Mouse (Mus musculus) midbrain, postnatal 0 days (tissue): Measurements from ENCODE around the gene Kifc3. TPM values are rescaled to one million over a fixed set of nuclear protein-coding genes. Genes with fewer than 3 reads are reported as not detected.
A peak's percentile ranks its signal among the peaks of the same experiment; 100 is the strongest.

Source experiments
- ATAC-seq: fragments of 200-750 bp; cut with Nextera tagmentation; 2 replicates; pipeline ENCODE4 v1.8.0; 2017; ENCODE audit warnings: moderate number of reproducible peaks, mild to moderate bottlenecking, moderate TSS enrichment, moderate library complexity; ENCODE audit not compliant: low FRiP score
- DNase-seq: peaks from one replicate; pipeline ENCODE4 v3.0.0-alpha.2; 2015; ENCODE audit warnings: low spot score
- H3K27ac ChIP-seq: fragments of 300-500 bp; sonication (generic); 2 replicates; pipeline ENCODE4 v1.5.1; 2014; ENCODE audit warnings: low read depth, mild to moderate bottlenecking, low read length, mixed read lengths
- H3K27me3 ChIP-seq: fragments of 300-500 bp; sonication (generic); 2 replicates; pipeline ENCODE4 v1.6.1; 2014; ENCODE audit warnings: low read length, control low read depth, mixed read lengths; ENCODE audit not compliant: insufficient read depth
- H3K36me3 ChIP-seq: fragments of 300-500 bp; sonication (generic); 2 replicates; pipeline ENCODE4 v1.6.1; 2014; ENCODE audit warnings: low read length, control low read depth, mixed read lengths; ENCODE audit not compliant: insufficient read depth
- H3K4me1 ChIP-seq: fragments of 300-500 bp; sonication (generic); 2 replicates; pipeline ENCODE4 v1.6.1; 2014; ENCODE audit warnings: mild to moderate bottlenecking, control low read depth, antibody characterized with exemption, low read length, mixed read lengths; ENCODE audit not compliant: insufficient read depth
- H3K4me2 ChIP-seq: fragments of 300-500 bp; sonication (generic); 2 replicates; pipeline ENCODE4 v1.6.1; 2014; ENCODE audit warnings: low read depth, mild to moderate bottlenecking, low read length, mixed read lengths; ENCODE audit not compliant: poor library complexity, severe bottlenecking
- H3K4me3 ChIP-seq: fragments of 300-500 bp; sonication (generic); 2 replicates; pipeline ENCODE4 v1.5.1; 2014; ENCODE audit warnings: low read depth, mild to moderate bottlenecking, low read length, moderate library complexity
- H3K9ac ChIP-seq: fragments of 300-500 bp; sonication (generic); replicated peaks from 2 replicates; pipeline ENCODE4 v1.6.1; 2014; ENCODE audit warnings: mild to moderate bottlenecking, low read length, moderate library complexity, mixed read lengths; ENCODE audit not compliant: poor library complexity, severe bottlenecking
- H3K9me3 ChIP-seq: fragments of 300-500 bp; sonication (generic); 2 replicates; pipeline ENCODE4 v1.6.1; 2016; ENCODE audit warnings: low read length, control low read depth
- CTCF ChIP-seq: IDR thresholded peaks from 2 replicates; pipeline ENCODE4 v1.5.1; 2016; ENCODE audit warnings: antibody characterized with exemption, mild to moderate bottlenecking
- WGBS: fragments of 180-500 bp; shearing (Covaris S2); extraction: QIAGEN DNeasy Blood & Tissue Kit; methylation state at CpG from one replicate; pipeline ENCODE4 v1.1.7; 2014; 5-methylcytosine and 5-hydroxymethylcytosine counted together
- polyA plus RNA-seq: library from polyadenylated mRNA; unstranded; fragments of >200 nt; fragmentation: Nextera tagmentation; extraction: Ambion mirVana; gene quantifications from 2 replicates; pipeline ENCODE4 v1.2.1, GENCODE M21; 2015
- total RNA-seq: library from RNA; depleted of rRNA; stranded (reverse); fragments of >200 nt; gene quantifications from 2 replicates; pipeline ENCODE4 v1.2.3, GENCODE M21; 2014

The Kifc3 gene
- total and polyA plus RNA-seq, 2 experiments from 2014 or later, result 38.9 to 57.0 TPM

- Histone ChIP-seq H3K27ac (no peak overlapping the region), H3K4me2 (no peak overlapping the region), H3K4me3 (no peak overlapping the region), H3K9ac (no peak overlapping the region), H3K4me1 (peaks cover 9% of the 10 kb centered on the region; the same call in 1 of the 2 replicates), H3K36me3 (peaks cover 21% of the 10 kb centered on the region), H3K9me3 (no peaks in the 10 kb centered on the region), H3K27me3 (no peaks in the 10 kb centered on the region; the same call in 1 of the 2 replicates)
- 47% methylated on average over 3 of the region's 3 CpGs for WGBS
- TF ChIP-seq CTCF, result peak; percentile 65
- DNase-seq, result peak; percentile 63
- no peak for ATAC-seq
Measured at GRCm38 (mm10) chr8:95135242-95135641, 67.4 kb downstream of the Kifc3 start.

DNA sequence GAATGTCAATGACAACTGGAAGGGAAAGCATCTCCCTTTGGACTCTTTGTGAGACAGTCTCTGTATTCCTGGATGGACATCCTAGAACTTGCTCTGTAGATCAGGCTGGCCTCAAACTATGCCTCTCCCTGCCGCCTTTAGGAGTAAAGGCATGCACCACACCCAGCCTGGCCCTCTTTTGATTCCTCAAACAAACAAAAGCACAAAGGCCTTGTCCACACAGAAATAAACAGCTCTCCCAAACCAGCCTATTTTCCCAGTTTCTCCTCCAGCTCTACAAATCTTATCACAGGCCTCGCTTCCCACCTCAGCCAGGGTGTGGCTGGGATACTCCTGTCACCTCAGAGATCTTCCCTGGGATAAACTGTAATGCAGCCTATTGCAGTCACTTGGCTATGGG lies 68.4 kb downstream of the Kifc3 start:
- peaks cover 9% of the 10 kb centered on the region; the same call in 1 of the 2 replicates for H3K4me1 ChIP-seq
- DNase-seq (no peak), ATAC-seq (no peak)
- 79% methylated on average over 2 of the region's 2 CpGs for WGBS
- no peak overlapping the region for H3K9ac ChIP-seq
- H3K27me3 ChIP-seq, result no peaks in the 10 kb centered on the region; the same call in 1 of the 2 replicates
- no peak overlapping the region for H3K27ac ChIP-seq
- no peak overlapping the region for H3K4me3 ChIP-seq
- H3K9me3 ChIP-seq, result no peaks in the 10 kb centered on the region
- H3K4me2 ChIP-seq, result no peak overlapping the region
- no peak for TF ChIP-seq CTCF
- peaks cover 21% of the 10 kb centered on the region for H3K36me3 ChIP-seq

GRCm38 (mm10) chr8:95131983-95132382 lies 70.6 kb downstream of the Kifc3 start:
- no peaks in the 10 kb centered on the region for H3K9me3 ChIP-seq
- ATAC-seq (no peak), DNase-seq (no peak)
- 0 out of 2 replicates have a peak, but pooled peaks cover 2% of the 10 kb centered on the region for H3K4me1 ChIP-seq
- 87% methylated on average over 5 of the region's 5 CpGs for WGBS
- no peak overlapping the region for H3K4me2 ChIP-seq
- TF ChIP-seq CTCF, result no peak
- peaks cover 41% of the 10 kb centered on the region for H3K36me3 ChIP-seq
- H3K27ac ChIP-seq, result no peak overlapping the region
- H3K27me3 ChIP-seq, result no peaks in the 10 kb centered on the region
- H3K4me3 ChIP-seq, result no peak overlapping the region
- H3K9ac ChIP-seq, result no peak overlapping the region

GRCm38 (mm10) chr8:95130966-95131537 lies 71.6 kb downstream of the Kifc3 start:
- Histone ChIP-seq H3K27me3 (no peaks in the 10 kb centered on the region), H3K4me2 (no peak overlapping the region), H3K9ac (no peak overlapping the region), H3K36me3 (peaks cover 46% of the 10 kb centered on the region), H3K27ac (no peak overlapping the region), H3K9me3 (no peaks in the 10 kb centered on the region), H3K4me1 (no peaks in the 10 kb centered on the region), H3K4me3 (no peak overlapping the region)
- ATAC-seq (no peak), DNase-seq (no peak)
- no peak for TF ChIP-seq CTCF
- WGBS, result 68% methylated on average over 15 of the region's 15 CpGs

GRCm38 (mm10) chr8:95128750-95129260 lies 73.8 kb downstream of the Kifc3 start:
- Histone ChIP-seq H3K4me3 (no peak overlapping the region), H3K4me1 (no peaks in the 10 kb centered on the region), H3K9ac (no peak overlapping the region), H3K4me2 (no peak overlapping the region), H3K36me3 (peaks cover 45% of the 10 kb centered on the region), H3K27ac (no peak overlapping the region), H3K9me3 (no peaks in the 10 kb centered on the region), H3K27me3 (no peaks in the 10 kb centered on the region)
- WGBS, result 85% methylated on average over 11 of the region's 11 CpGs
- no peak for TF ChIP-seq CTCF
- ATAC-seq, result no peak
- no peak for DNase-seq

DNA sequence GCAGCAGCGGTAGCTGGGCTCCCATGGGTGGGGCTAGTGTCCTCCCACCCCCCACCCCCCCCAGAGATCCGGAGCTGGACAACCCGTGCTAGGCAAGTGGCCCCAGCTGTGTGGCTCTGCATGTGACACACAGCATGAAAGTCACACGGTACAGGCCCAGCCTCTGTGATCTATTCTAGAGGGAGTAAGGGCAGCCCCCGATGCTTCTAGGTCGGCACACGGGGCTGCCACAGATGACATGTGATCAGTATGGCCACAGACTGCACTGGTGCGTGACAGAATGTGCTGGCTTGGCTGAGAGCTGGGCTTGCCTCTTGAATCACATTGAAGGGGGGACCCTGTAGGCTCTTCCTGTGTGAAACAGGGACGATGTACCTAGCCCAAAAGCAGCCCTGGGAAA lies 75.0 kb downstream of the Kifc3 start:
- Histone ChIP-seq H3K4me3 (no peak overlapping the region), H3K36me3 (peaks cover 42% of the 10 kb centered on the region), H3K9me3 (no peaks in the 10 kb centered on the region), H3K9ac (no peak overlapping the region), H3K27me3 (no peaks in the 10 kb centered on the region), H3K4me2 (no peak overlapping the region), H3K27ac (no peak overlapping the region), H3K4me1 (no peaks in the 10 kb centered on the region)
- TF ChIP-seq CTCF, result no peak
- ATAC-seq (no peak), DNase-seq (no peak)
- WGBS, result 58% methylated on average over 9 of the region's 9 CpGs
